Mouse (Mus musculus): ENCODE results near the gene Prpf3. TPM values are rescaled to one million over a fixed set of nuclear protein-coding genes. Genes with fewer than 3 reads are reported as not detected.
A peak's percentile ranks its signal among the peaks of the same experiment; 100 is the strongest.
"Not testable (repeated sequence)": the region's sequence is repeated elsewhere in the genome, so short reads cannot be mapped to it uniquely, and the experiment has no call there.

Gene Prpf3
- polyA plus RNA-seq, 1 experiment, result 100 TPM

- H3K9ac ChIP-seq (ENCODE audit: low read depth, poor library complexity, severe bottlenecking), result no peak overlapping the region
- TF ChIP-seq CTCF (IDR thresholded peaks at IDR 0.05; ENCODE audit: low read depth, low read length), result peak; percentile 8
- no peak for TF ChIP-seq POLR2A (IDR thresholded peaks at IDR 0.05; ENCODE audit: insufficient read depth, low read length)
- no peak for TF ChIP-seq EP300 (IDR thresholded peaks at IDR 0.05; ENCODE audit: insufficient read depth, low read depth, low read length)
- H3K27me3 ChIP-seq (ENCODE audit: control insufficient read depth, insufficient read depth, low read length, poor library complexity, severe bottlenecking), result no peaks in the 10 kb centered on the region
- H3K4me1 ChIP-seq (ENCODE audit: control insufficient read depth, insufficient read depth, low read length), result peaks cover 4% of the 10 kb centered on the region
- H3K9me3 ChIP-seq (replicated peaks; ENCODE audit: control insufficient read depth, insufficient read depth, low read length, poor library complexity, severe bottlenecking), result no peaks in the 10 kb centered on the region
- H3K4me3 ChIP-seq (ENCODE audit: low read depth, low read length), result no peak overlapping the region
- H3K27ac ChIP-seq (ENCODE audit: insufficient read depth, low read length), result no peak overlapping the region
- no peaks in the 10 kb centered on the region for H3K36me3 ChIP-seq (ENCODE audit: control insufficient read depth, insufficient read depth, low read length, poor library complexity, severe bottlenecking)
Measured at GRCm38 (mm10) chr3:95861796-95862195, 6.1 kb upstream of the Prpf3 start.

GRCm38 (mm10) chr3:95861216-95861615, 5.5 kb upstream of the Prpf3 start:
- H3K27me3 ChIP-seq (ENCODE audit: control insufficient read depth, insufficient read depth, low read length, poor library complexity, severe bottlenecking), result no peaks in the 10 kb centered on the region
- H3K27ac ChIP-seq (ENCODE audit: insufficient read depth, low read length), result no peak overlapping the region

GRCm38 (mm10) chr3:95860323-95860722, 4.6 kb upstream of the Prpf3 start:
- no peak overlapping the region for H3K4me3 ChIP-seq (ENCODE audit: low read depth, low read length)
- no peaks in the 10 kb centered on the region for H3K36me3 ChIP-seq (ENCODE audit: control insufficient read depth, insufficient read depth, low read length, poor library complexity, severe bottlenecking)
- H3K27ac ChIP-seq (ENCODE audit: insufficient read depth, low read length), result no peak overlapping the region
- H3K9me3 ChIP-seq (replicated peaks; ENCODE audit: control insufficient read depth, insufficient read depth, low read length, poor library complexity, severe bottlenecking), result no peaks in the 10 kb centered on the region
- H3K9ac ChIP-seq (ENCODE audit: low read depth, poor library complexity, severe bottlenecking), result no peak overlapping the region
- no peaks in the 10 kb centered on the region for H3K27me3 ChIP-seq (ENCODE audit: control insufficient read depth, insufficient read depth, low read length, poor library complexity, severe bottlenecking)
- H3K4me1 ChIP-seq (ENCODE audit: control insufficient read depth, insufficient read depth, low read length), result peaks cover 3% of the 10 kb centered on the region
- TF ChIP-seq EP300 (IDR thresholded peaks at IDR 0.05; ENCODE audit: insufficient read depth, low read depth, low read length) (no peak), CTCF (IDR thresholded peaks at IDR 0.05; ENCODE audit: low read depth, low read length) (no peak), POLR2A (IDR thresholded peaks at IDR 0.05; ENCODE audit: insufficient read depth, low read length) (no peak)

More at GRCm38 (mm10) chr3:95861216-95861615, 5.5 kb upstream of the Prpf3 start:
- peaks cover 4% of the 10 kb centered on the region for H3K4me1 ChIP-seq (ENCODE audit: control insufficient read depth, insufficient read depth, low read length)
- TF ChIP-seq CTCF (IDR thresholded peaks at IDR 0.05; ENCODE audit: low read depth, low read length) (peak; percentile 9), POLR2A (IDR thresholded peaks at IDR 0.05; ENCODE audit: insufficient read depth, low read length) (no peak), EP300 (IDR thresholded peaks at IDR 0.05; ENCODE audit: insufficient read depth, low read depth, low read length) (no peak)
- H3K9ac ChIP-seq (ENCODE audit: low read depth, poor library complexity, severe bottlenecking), result no peak overlapping the region
- H3K36me3 ChIP-seq (ENCODE audit: control insufficient read depth, insufficient read depth, low read length, poor library complexity, severe bottlenecking), result no peaks in the 10 kb centered on the region
- no peaks in the 10 kb centered on the region for H3K9me3 ChIP-seq (replicated peaks; ENCODE audit: control insufficient read depth, insufficient read depth, low read length, poor library complexity, severe bottlenecking)
- H3K4me3 ChIP-seq (ENCODE audit: low read depth, low read length), result no peak overlapping the region

- not testable (repeated sequence) for H3K27ac ChIP-seq (ENCODE audit: insufficient read depth, low read length); H3K4me3 ChIP-seq (ENCODE audit: low read depth, low read length); H3K27me3 ChIP-seq (ENCODE audit: control insufficient read depth, insufficient read depth, low read length, poor library complexity, severe bottlenecking); H3K4me1 ChIP-seq (ENCODE audit: control insufficient read depth, insufficient read depth, low read length); H3K36me3 ChIP-seq (ENCODE audit: control insufficient read depth, insufficient read depth, low read length, poor library complexity, severe bottlenecking); H3K9me3 ChIP-seq (replicated peaks; ENCODE audit: control insufficient read depth, insufficient read depth, low read length, poor library complexity, severe bottlenecking); H3K9ac ChIP-seq (ENCODE audit: low read depth, poor library complexity, severe bottlenecking)
Measured at GRCm38 (mm10) chr3:95858278-95858677, 2.6 kb upstream of the Prpf3 start.

GRCm38 (mm10) chr3:95857050-95857449, 1.4 kb upstream of the Prpf3 start:
- not testable (repeated sequence) for H3K9me3 ChIP-seq (replicated peaks; ENCODE audit: control insufficient read depth, insufficient read depth, low read length, poor library complexity, severe bottlenecking); H3K4me1 ChIP-seq (ENCODE audit: control insufficient read depth, insufficient read depth, low read length); H3K4me3 ChIP-seq (ENCODE audit: low read depth, low read length); H3K9ac ChIP-seq (ENCODE audit: low read depth, poor library complexity, severe bottlenecking); H3K27ac ChIP-seq (ENCODE audit: insufficient read depth, low read length); H3K27me3 ChIP-seq (ENCODE audit: control insufficient read depth, insufficient read depth, low read length, poor library complexity, severe bottlenecking)
- peaks cover 13% of the 10 kb centered on the region for H3K36me3 ChIP-seq (ENCODE audit: control insufficient read depth, insufficient read depth, low read length, poor library complexity, severe bottlenecking)

- Histone ChIP-seq H3K27me3 (ENCODE audit: control insufficient read depth, insufficient read depth, low read length, poor library complexity, severe bottlenecking) (no peaks in the 10 kb centered on the region), H3K27ac (ENCODE audit: insufficient read depth, low read length) (peak overlapping the region; percentile 82), H3K9ac (ENCODE audit: low read depth, poor library complexity, severe bottlenecking) (peak overlapping the region; percentile 93), H3K9me3 (replicated peaks; ENCODE audit: control insufficient read depth, insufficient read depth, low read length, poor library complexity, severe bottlenecking) (no peaks in the 10 kb centered on the region), H3K4me3 (ENCODE audit: low read depth, low read length) (peak overlapping the region; percentile 42), H3K36me3 (ENCODE audit: control insufficient read depth, insufficient read depth, low read length, poor library complexity, severe bottlenecking) (peaks cover 21% of the 10 kb centered on the region), H3K4me1 (ENCODE audit: control insufficient read depth, insufficient read depth, low read length) (no peaks in the 10 kb centered on the region)
- TF ChIP-seq CTCF (IDR thresholded peaks at IDR 0.05; ENCODE audit: low read depth, low read length), result no peak
- no peak for TF ChIP-seq POLR2A (IDR thresholded peaks at IDR 0.05; ENCODE audit: insufficient read depth, low read length)
- TF ChIP-seq EP300 (IDR thresholded peaks at IDR 0.05; ENCODE audit: insufficient read depth, low read depth, low read length), result no peak
Measured at GRCm38 (mm10) chr3:95856115-95856514, 430 bp upstream of the Prpf3 start.

All from ES-Bruce4 (cell line).